Mouse (Mus musculus) bone marrow, adult 2 months (tissue): ENCODE data around the gene Cblc.

ENCODE experiments used
- CTCF ChIP-seq: fragments of 200-500 bp; IDR thresholded peaks from 2 replicates; pipeline ENCODE4 v1.5.1; 2011; ENCODE audit warnings: low read length, control low read depth; ENCODE audit not compliant: control insufficient read depth, insufficient read depth
- POLR2A ChIP-seq: fragments of 200-500 bp; IDR thresholded peaks from 2 replicates; pipeline ENCODE4 v1.6.1; 2011; ENCODE audit warnings: low read depth, mild to moderate bottlenecking, control low read depth, low read length, borderline replicate concordance; ENCODE audit not compliant: control insufficient read depth

DNA sequence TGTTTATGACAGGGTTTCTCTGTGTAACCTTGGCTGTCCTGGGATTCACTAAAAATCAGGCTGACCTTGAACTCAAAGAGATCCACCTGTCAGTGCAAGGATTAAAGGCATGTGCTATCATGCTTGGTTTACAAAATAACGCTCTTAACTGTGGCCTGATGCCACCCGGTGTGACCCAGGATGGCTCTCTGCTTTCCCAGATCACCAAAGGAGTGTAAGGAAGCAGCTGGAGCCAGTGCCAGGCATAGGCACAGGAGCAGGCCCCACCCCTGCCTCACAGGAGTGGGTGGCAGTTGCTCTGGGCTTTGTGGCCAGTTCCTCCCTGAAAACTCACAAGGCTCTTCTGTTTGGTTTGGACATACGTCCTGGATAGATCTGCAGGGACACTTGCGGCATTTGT lies 43.8 kb upstream of the Cblc start:
- no peak for TF ChIP-seq CTCF
- no peak for TF ChIP-seq POLR2A
